Mouse (Mus musculus) CH12F3 (cell line): ENCODE data around the gene Anpep.

ENCODE experiments used
- in situ Hi-C: fragments of 300-500 bp; cut with MboI; formaldehyde crosslinking; loops from 2 replicates; pipeline ENCODE4 v1.14.3; 2020; ENCODE audit warnings: low sequenced_read_pairs

Anpep gene

GRCm38 (mm10) chr7:79860811-79861210 lies at the start of gene Anpep:
Gene Anpep (minus strand): TSS chr7:79861059.
- in situ Hi-C loops: no loop called here

DNA sequence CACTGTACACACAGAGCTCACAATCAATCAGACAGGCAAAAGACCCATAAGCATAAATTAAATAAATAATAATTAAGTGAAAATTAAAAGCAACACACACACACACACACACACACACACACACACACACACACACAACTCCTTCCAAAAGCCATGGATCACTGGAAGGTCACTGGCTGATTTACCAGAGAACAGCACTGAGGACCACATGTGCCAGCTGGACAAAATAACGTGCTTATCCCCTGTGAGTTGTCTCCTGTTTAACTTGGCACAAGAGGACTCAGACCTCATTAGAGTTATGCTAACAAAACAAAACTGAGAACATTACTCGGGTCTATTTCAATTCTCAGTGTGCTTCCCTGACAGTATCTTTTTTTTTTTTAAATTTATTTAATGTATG lies 46.5 kb upstream of the Anpep start:
- in situ Hi-C loops: no loop called here

- in situ Hi-C loops: no loop called here
Observed at GRCm38 (mm10) chr7:79906914-79907313, 46.1 kb upstream of the Anpep start.

DNA sequence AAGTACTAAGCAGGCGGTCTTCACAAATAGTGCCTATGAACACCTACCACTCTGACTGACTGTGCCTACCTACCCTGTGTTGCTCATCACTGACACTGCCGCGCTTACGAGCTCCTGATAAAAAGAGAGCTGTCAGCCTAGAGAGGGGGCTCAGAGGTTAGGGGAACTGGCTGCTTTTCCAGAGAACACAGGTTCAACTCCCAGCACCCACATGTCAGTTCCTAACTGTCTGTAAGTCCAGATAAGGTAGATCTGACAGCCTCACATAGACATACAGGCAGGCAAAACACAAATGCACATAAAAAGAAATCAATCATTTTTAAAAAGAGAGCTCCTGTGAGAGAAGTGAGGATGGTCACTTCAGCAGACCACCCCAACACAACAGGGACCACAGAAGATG lies 44.3 kb upstream of the Anpep start:
- in situ Hi-C loops: no loop called here

DNA sequence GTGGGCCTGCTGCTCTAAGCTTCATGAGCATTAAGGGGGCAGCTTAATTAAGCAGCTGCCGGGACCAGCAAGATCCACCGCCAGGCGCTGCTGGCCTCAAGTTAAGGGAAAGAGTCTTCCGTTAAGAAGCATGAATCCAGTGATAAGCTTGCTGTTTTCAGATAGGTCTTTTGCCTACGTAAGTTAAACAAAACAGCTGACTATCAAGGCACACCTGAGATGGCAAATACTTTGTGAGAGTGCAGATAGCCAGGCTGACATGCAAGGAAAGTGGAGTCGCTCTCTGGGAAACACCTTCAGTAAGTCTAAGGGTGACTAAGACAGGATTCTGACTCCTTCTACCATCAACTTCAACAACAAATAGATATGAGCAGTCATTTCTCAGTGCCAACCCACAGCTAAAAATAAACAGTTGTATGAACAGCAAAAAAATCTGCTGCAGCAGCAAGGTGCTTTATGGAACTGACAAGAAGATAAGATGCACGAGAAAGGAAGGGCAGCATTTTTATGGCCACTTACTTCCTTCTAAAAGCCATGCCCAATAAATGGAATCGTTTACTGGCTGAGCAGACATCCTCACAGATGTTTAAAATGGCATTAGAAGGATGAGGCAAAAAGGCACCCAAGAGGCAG lies 42.4 kb upstream of the Anpep start:
- in situ Hi-C loops: no loop called here

DNA sequence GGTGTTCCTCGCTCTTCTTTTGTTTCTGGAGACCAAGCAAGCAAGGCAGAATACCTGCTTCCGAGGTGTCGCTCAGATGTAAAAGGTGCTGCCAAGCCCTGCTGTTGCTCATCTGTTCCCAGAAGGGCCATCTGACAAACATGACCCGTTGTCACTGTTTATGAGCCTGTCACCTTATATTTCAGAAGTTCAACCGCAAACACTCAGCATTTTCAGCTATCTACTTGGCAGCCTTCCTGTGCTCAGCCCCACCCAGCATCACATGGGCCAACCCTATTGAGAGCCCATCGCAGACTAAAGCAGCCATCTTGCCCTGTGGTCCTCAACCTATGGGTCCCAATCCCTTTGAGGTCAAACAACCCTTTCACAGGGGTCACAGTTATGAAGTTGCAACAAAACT lies 39.9 kb upstream of the Anpep start:
- in situ Hi-C loops: no loop called here

DNA sequence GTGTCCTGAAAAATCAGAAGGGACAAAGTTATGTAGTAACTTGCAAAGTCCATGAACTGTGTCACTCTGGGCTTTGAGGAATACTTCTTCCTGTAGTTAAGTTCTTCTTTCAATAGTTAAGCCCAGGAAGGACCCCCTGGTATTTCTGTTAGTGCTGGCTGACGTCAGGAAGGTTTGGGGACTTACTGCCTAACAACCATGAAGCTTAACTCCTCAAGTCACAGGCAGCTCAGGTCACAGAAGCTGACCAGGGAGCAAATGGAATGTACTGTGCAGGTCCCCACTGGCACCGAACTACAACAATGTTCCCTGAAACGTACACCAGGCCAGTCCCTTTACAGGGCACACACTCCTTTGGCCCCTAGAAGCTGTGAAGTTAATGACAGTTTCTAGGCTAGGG lies 34.4 kb upstream of the Anpep start:
- in situ Hi-C loops: no loop called here

- in situ Hi-C loops: no loop called here
Observed at GRCm38 (mm10) chr7:79894790-79895189, 33.9 kb upstream of the Anpep start.

DNA sequence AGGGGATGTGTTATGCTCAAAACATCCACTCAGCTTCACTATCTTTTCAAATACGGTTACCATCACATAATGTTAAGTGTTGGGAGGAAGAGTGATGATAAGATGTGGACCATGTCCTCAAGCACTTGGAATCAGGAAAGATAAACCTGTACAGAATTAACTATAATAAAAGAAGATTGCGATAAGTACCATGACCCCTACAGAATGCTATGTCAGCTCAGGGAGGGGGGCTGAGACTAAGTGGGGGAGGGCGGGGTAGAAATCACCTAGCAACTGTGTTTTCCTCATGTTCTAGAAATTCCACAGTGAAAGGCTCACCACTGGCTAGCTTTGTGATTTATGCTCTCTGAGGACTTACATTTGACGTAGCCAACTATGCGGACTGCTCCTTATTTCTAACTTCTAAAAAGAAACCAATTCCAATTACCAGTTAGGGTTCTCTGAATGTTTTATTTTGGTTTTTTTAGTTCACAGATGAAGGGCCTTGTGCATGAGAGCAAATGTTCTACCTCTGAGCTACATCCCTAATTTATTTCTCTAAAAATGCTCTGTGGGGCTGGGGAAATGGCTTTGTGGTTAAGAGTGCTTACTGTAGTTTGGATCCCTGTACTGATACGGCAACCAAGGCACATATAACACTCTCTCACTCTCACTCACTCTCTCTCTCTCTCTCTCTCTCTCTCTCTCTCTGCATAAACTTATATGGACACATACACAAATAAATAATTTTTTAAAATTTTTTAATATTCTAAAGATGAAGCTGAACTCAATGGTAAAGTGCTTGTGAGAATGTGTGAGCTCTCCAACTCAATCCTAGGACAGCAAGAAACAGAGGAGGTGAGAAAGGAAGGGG lies 31.9 kb upstream of the Anpep start:
- in situ Hi-C loops: no loop called here

DNA sequence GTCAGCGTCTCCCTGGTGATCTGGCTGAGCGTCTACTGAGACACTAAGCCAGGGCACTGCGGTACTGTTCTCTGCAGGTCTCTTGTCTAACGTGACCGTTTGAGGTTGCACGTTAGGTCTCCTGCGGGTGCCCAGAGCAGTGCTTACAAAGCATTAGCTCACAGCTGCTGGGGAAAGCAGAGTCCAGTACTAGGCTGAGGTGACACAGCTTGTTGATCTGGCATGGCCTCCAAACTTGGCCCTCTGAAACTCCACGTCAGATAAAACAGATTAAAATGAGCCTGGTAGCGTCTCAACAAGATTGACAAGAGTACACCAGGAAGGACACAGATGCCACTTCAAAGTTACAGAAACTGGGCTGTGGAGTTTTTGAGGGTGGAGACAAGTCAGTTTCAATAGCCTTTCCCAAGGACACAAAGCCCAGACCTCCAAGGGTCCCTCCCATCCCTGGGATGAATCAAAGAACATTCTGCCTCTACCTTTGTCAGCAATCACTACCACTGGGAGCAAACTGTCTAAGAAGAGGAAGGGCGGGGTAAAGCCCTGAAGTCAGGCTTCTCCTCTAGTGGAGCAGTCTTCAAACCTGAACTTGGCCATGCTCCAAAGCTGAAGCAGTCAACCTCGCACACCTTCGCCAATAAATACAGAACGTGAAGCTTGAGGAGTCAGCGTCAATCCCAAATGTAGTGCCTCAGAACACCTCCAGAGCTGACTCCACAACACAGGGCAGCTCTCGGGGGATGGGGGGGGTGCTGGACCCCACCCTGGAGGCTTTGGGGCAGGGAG lies 29.8 kb upstream of the Anpep start:
- in situ Hi-C loops: no loop called here

DNA sequence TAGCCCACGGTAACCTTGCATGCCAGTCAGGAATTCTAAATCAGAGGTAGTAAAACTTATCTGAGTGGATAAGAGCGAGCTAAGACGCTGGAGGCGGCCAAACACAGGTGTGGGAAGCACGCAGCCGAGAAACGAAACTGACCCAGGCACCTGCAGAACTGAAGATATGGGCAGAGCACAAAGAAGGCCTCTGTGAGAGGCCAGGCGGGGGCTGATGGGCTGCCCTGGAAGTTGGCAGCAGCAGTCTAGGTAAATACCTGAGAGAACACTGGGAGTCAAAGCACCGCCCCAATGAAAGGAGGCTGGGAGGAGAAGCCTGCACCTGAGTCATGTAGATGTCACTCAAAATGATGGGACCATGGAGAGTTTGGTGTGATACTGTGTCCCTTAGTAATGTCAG lies 27.7 kb upstream of the Anpep start:
- in situ Hi-C loops: no loop called here

GRCm38 (mm10) chr7:79883613-79884334 lies 22.9 kb upstream of the Anpep start:
- in situ Hi-C loops: no loop called here

DNA sequence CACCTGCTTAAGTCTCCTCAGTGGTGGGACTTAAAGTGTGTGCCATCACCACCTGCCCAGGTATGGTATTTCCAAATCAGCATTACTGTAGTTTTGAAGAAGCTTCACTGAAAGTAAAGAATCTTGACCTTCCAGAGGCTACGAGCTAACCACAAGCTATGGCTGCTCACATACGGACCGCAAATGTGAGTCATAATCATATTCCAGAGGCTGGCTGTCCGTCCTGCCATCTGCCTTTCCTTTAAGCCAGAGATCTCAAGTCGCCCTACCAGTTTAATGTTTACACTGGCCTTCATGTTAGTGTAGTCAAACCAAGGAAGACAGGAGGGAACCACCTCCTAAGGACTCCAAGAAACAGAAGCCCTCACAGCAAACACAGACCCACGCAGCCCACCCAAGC lies 21.0 kb upstream of the Anpep start:
- in situ Hi-C loops: no loop called here

DNA sequence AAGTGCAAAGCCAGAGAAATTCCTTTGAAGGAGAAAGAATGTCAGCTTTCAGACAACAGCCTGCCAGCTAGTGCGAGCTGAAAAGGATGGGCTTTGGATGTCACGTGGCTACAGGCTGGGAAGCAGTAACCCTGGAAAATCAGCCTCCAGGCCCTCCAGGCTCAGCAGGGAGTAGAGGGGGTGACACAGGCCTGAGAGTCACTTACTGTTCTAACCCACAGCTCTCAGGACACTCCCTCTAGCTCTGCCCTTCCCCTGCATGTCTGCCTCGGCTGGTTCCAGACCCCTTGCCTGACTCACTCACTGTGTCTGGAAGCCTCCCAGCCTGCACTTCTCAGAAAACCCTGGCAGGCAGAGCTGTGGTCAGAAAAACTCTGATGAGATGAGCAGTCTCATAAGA lies 20.1 kb upstream of the Anpep start:
- in situ Hi-C loops: no loop called here

DNA sequence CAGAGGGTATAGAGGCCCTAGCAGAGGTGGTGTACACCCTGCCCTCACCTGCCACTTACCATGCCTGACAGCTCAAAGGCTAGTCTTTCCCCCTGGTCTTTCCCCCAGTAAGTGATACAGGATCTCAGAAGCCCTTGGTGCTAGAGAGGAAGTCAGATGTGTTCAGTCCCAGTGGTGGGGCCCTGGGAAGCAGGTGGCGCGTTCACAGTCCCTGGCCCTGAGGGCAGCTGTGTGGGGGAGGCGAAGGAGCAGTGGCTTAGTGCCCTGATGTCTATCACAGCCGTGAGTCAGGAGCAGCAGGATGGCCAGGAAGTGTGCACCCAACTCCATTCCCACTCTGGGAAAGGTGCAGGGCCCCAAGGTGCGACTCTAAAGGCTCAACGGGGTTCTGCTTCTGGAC lies 19.2 kb upstream of the Anpep start:
- in situ Hi-C loops: no loop called here

- in situ Hi-C loops: no loop called here
Observed at GRCm38 (mm10) chr7:79878455-79879025, 17.7 kb upstream of the Anpep start.

DNA sequence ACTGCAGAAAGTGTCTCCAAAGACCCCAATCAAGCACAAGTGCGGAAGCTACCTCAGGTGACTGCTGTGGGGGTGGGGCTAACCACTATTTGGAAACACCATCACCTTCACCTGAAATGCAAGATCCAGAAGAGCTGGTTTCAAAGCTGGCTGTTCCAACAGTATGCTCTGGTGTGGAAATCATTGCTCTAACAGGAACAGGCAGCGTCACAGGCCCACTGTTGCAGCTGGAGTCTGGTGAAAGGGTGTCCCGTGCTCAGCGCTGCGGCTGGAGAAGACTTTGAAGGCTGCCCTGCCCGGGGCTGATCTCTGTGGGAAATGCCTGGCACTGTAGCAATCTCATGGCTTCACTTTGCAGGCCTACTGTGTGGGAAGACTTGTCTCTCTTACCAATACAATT lies 12.5 kb upstream of the Anpep start:
- in situ Hi-C loops: no loop called here

- in situ Hi-C loops: no loop called here
Observed at GRCm38 (mm10) chr7:79871797-79872345, 11.0 kb upstream of the Anpep start.

DNA sequence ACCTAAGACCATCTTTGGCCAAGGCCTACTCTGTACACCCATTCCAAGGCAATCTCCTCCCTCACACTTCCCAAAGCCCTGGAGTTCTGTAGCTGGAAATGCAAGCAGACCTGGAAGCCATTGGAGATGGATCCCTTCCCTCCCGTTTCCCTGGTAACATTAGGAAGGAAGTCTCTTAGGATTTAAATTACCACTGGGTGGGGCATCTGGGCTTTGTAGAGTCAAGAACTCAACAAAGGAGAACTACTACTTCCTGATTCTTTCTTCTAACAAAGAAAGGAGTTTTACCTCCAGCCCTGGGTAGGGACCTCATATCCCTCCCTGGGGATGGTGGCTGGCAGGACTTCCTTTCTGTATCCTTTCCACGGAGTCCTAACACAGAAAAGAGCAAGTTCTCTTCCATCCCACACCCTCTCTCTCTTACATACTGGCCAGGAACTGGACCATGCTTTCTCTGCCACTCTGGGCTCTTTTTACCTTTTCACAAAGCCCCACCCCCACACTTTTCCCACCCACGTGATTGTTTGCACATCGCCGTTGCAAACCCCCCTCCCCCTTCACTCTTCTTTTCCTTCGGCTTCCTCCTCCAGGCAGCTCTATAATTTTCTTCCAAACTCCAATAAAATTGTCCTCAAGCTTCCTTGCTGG lies 8.3 kb upstream of the Anpep start:
- in situ Hi-C loops: no loop called here

GRCm38 (mm10) chr7:79868475-79868874 lies 7.6 kb upstream of the Anpep start:
- in situ Hi-C loops: no loop called here
